Mouse (Mus musculus) thymus, adult 2 months (tissue): ENCODE measurements around the gene Pla2g12b. TPM values are rescaled to one million over a fixed set of nuclear protein-coding genes. Genes with fewer than 3 reads are reported as not detected.

Experiments used
- DNase-seq: peaks from one replicate; pipeline ENCODE4 v3.0.0; 2021
- H3K27ac ChIP-seq: fragments of 200-500 bp; 2 replicates; pipeline ENCODE4 v1.5.1; 2012; ENCODE audit warnings: low read length, control low read depth; ENCODE audit not compliant: control insufficient read depth, insufficient read depth
- H3K27me3 ChIP-seq: fragments of 200-500 bp; 2 replicates; pipeline ENCODE4 v1.6.1; 2012; ENCODE audit warnings: mild to moderate bottlenecking, low read length, moderate library complexity, mixed read lengths; ENCODE audit not compliant: control insufficient read depth, insufficient read depth
- H3K36me3 ChIP-seq: fragments of 200-500 bp; 2 replicates; pipeline ENCODE4 v1.6.1; 2012; ENCODE audit warnings: mild to moderate bottlenecking, low read length, moderate library complexity; ENCODE audit not compliant: control insufficient read depth, insufficient read depth
- H3K4me1 ChIP-seq: fragments of 200-500 bp; replicated peaks from 2 replicates; pipeline ENCODE4 v1.6.1; 2012; ENCODE audit warnings: low read length; ENCODE audit not compliant: control insufficient read depth, insufficient read depth
- H3K4me3 ChIP-seq: fragments of 200-500 bp; 2 replicates; pipeline ENCODE4 v1.5.1; 2012; ENCODE audit warnings: mild to moderate bottlenecking, low read length, control low read depth, moderate library complexity; ENCODE audit not compliant: control insufficient read depth, insufficient read depth
- CTCF ChIP-seq: fragments of 200-500 bp; IDR thresholded peaks from 2 replicates; pipeline ENCODE4 v1.5.1; 2012; ENCODE audit warnings: mild to moderate bottlenecking, control low read depth, low read length, moderate library complexity, borderline replicate concordance; ENCODE audit not compliant: control insufficient read depth, poor library complexity, insufficient read depth; ENCODE audit errors: extremely low read depth
- POLR2A ChIP-seq: fragments of 200-500 bp; IDR thresholded peaks from 2 replicates; pipeline ENCODE4 v1.6.1; 2012; ENCODE audit warnings: mild to moderate bottlenecking, low read length, control low read depth, moderate library complexity; ENCODE audit not compliant: control insufficient read depth, poor library complexity, insufficient read depth; ENCODE audit errors: extremely low read depth
- WGBS: fragments of 180-500 bp; shearing (Covaris S2); methylation state at CpG from one replicate; pipeline ENCODE4 v1.1.7; 2018; 5-methylcytosine and 5-hydroxymethylcytosine counted together
- polyA plus RNA-seq: library from polyadenylated mRNA; depleted of rRNA; stranded (reverse); fragments of >200 nt; gene quantifications from 2 replicates; pipeline ENCODE4 v1.2.3, GENCODE M21; 2012

Gene Pla2g12b
- polyA plus RNA-seq, 1 experiment, result not detected

DNA sequence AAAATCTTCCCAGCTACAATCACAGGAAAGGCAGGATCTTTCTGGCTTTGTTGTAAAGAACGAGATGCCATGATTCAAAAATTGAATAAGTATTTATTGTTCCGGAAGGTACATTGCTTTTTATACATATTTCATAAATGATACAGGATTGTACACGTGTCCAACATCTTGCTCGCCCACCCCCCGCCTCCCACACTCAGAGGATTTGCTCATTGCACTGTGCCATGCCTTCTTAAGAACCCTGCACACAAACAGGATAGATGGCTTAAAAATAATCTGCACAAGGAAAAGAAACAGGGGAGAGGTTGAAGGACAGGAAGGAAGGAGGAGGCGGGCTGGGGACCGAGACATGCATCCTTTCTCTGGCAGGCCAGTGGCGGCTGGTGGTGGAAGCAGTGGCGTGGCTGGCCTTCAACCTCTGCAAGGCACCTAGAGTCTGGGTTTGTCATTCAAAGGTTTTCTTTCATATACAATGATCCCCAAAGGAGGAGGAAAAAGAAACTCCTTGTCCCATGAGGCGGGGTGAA lies 43.5 kb downstream of the Pla2g12b start:
- Histone ChIP-seq H3K36me3 (peaks cover 11% of the 10 kb centered on the region; the same call in 1 of the 2 replicates), H3K27me3 (no peaks in the 10 kb centered on the region), H3K27ac (no peak overlapping the region), H3K4me1 (no peaks in the 10 kb centered on the region), H3K4me3 (no peak overlapping the region)
- TF ChIP-seq CTCF (no peak), POLR2A (no peak)
- no peak for DNase-seq
- WGBS, result 93% methylated on average over 10 of the region's 10 CpGs

GRCm38 (mm10) chr10:59447546-59447945 lies 44.1 kb downstream of the Pla2g12b start:
- DNase-seq, result no peak
- H3K27ac ChIP-seq, result no peak overlapping the region
- TF ChIP-seq CTCF (no peak), POLR2A (no peak)
- no peaks in the 10 kb centered on the region for H3K4me1 ChIP-seq
- WGBS, result 94% methylated on average over 9 of the region's 9 CpGs
- H3K36me3 ChIP-seq, result peaks cover 11% of the 10 kb centered on the region; the same call in 1 of the 2 replicates
- H3K4me3 ChIP-seq, result no peak overlapping the region
- no peaks in the 10 kb centered on the region for H3K27me3 ChIP-seq

DNA sequence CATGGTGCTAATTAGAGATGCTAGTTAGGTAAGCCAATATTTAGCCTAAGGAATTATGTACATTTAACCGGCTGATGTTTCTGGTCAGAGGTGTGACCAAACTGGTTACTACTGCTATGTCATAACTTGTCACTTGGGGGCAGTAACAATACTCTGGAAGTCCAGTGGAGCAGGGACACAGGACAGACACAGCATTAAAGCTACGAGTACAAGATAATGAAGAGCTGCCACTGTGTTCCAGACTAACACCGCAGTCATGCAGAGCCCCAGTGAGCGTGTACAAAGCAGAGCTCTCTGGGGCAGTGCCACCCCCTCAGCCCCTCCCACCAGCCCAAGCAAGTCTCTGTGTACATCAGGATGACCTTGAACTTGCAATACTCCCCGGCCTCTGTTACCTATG lies 48.4 kb downstream of the Pla2g12b start:
- TF ChIP-seq CTCF (no peak), POLR2A (no peak)
- H3K27me3 ChIP-seq, result no peaks in the 10 kb centered on the region
- no peak overlapping the region for H3K4me3 ChIP-seq
- H3K4me1 ChIP-seq, result no peaks in the 10 kb centered on the region
- no peak overlapping the region for H3K27ac ChIP-seq
- no peak for DNase-seq
- WGBS, result 97% methylated on average over 5 of the region's 5 CpGs
- H3K36me3 ChIP-seq, result peaks cover 11% of the 10 kb centered on the region; the same call in 1 of the 2 replicates

GRCm38 (mm10) chr10:59454631-59455030 lies 51.2 kb downstream of the Pla2g12b start:
- TF ChIP-seq POLR2A, result no peak
- TF ChIP-seq CTCF, result no peak
- H3K27me3 ChIP-seq, result no peaks in the 10 kb centered on the region
- H3K36me3 ChIP-seq, result 0 out of 2 replicates have a peak, but pooled peaks cover 4% of the 10 kb centered on the region
- no peak overlapping the region; the same call in 1 of the 2 replicates for H3K27ac ChIP-seq
- no peaks in the 10 kb centered on the region for H3K4me1 ChIP-seq
- no peak for DNase-seq
- WGBS, result 97% methylated on average over 15 of the region's 15 CpGs
- no peak overlapping the region for H3K4me3 ChIP-seq

- 95% methylated on average over 12 of the region's 12 CpGs for WGBS
- TF ChIP-seq CTCF, result no peak
- TF ChIP-seq POLR2A, result no peak
- no peaks in the 10 kb centered on the region for H3K36me3 ChIP-seq
- H3K4me3 ChIP-seq, result no peak overlapping the region
- no peaks in the 10 kb centered on the region for H3K4me1 ChIP-seq
- DNase-seq, result no peak
- no peaks in the 10 kb centered on the region for H3K27me3 ChIP-seq
- H3K27ac ChIP-seq, result no peak overlapping the region
Observed at GRCm38 (mm10) chr10:59459767-59460166, 56.3 kb downstream of the Pla2g12b start.

DNA sequence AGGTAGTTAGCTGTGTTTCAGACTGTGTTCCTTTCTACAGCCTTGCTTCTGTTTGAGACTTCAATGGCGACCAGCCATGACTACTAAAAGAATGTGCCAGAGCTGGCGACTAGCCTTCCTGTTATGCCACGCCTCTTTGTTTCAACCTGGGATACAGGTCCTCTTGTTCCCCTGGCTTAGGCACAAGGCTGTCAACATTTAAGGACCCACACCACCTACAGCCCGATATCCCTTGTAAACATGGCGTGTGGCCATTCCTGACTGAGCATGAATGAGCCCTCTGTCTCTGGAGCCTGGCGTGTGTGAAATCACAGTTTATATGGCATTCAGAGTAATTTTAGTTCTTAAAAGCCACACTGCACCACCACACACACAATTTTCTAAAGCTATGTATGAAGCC lies 58.8 kb downstream of the Pla2g12b start:
- H3K36me3 ChIP-seq, result no peaks in the 10 kb centered on the region
- TF ChIP-seq POLR2A, result no peak
- TF ChIP-seq CTCF, result no peak
- DNase-seq, result no peak

GRCm38 (mm10) chr10:59465546-59465945 lies 62.1 kb downstream of the Pla2g12b start:
- Histone ChIP-seq H3K27ac (no peak overlapping the region), H3K4me3 (no peak overlapping the region), H3K27me3 (no peaks in the 10 kb centered on the region), H3K4me1 (no peaks in the 10 kb centered on the region), H3K36me3 (no peaks in the 10 kb centered on the region)
- DNase-seq, result no peak
- 94% methylated on average over 3 of the region's 3 CpGs for WGBS
- TF ChIP-seq POLR2A (no peak), CTCF (no peak)

More for the DNA sequence above, 58.8 kb downstream of the Pla2g12b start:
- Histone ChIP-seq H3K27ac (no peak overlapping the region), H3K27me3 (no peaks in the 10 kb centered on the region), H3K4me1 (no peaks in the 10 kb centered on the region), H3K4me3 (no peak overlapping the region)
- WGBS, result 97% methylated on average over 6 of the region's 6 CpGs
